Mouse (Mus musculus): ENCODE measurements around the gene Gabbr1.

Gene Gabbr1

DNA sequence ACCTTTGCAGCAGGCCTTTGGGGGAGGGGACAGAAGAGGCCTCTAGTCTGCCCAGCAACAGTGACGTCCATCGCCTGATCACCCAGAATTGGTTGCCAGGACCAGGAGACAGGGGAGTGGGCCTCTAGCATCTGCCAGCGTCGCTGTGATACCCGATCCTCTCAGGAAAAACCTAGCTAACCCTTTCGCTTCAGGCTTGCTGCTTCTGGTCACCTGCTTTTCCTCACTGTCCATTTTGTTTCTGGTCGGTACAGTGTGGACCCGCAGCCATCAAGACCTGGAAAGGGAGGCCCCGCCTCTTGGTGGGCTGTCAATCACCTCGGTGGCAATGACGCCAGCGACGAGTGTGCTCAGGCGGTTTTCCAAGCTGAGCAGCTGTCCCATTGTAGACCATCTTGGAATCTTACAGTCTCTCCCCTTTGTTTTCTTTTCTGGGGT, 17.1 kb upstream of the Gabbr1 start:
- in situ Hi-C loops (cut with MboI; ENCODE audit: low pct_unique_long_range_greater_than_20kb in 1 of 2, low sequenced_read_pairs in 2 of 2, unreplicated experiment in 1 of 2) = no loop called here

DNA sequence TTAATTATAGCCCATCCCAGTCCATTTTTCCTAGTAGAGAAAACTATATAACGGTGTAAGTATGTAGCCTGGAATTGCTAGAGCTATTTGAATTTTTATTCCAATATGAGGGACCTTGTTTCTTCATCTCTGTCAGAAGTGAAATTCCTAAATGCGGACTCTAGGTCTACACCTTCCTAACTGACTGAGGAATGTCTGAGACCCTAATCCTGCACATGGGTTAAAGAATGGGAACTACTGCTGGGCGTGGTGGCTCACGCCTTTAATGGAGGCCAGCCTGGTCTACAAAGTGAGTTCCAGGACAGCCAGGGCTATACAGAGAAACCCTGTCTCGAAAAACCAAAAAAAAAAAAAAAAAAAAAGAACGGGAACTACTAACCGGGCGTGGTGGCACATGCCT, 16.6 kb upstream of the Gabbr1 start:
- in situ Hi-C loops (cut with MboI; ENCODE audit: low pct_unique_long_range_greater_than_20kb in 1 of 2, low sequenced_read_pairs in 2 of 2, unreplicated experiment in 1 of 2) = no loop called here

DNA sequence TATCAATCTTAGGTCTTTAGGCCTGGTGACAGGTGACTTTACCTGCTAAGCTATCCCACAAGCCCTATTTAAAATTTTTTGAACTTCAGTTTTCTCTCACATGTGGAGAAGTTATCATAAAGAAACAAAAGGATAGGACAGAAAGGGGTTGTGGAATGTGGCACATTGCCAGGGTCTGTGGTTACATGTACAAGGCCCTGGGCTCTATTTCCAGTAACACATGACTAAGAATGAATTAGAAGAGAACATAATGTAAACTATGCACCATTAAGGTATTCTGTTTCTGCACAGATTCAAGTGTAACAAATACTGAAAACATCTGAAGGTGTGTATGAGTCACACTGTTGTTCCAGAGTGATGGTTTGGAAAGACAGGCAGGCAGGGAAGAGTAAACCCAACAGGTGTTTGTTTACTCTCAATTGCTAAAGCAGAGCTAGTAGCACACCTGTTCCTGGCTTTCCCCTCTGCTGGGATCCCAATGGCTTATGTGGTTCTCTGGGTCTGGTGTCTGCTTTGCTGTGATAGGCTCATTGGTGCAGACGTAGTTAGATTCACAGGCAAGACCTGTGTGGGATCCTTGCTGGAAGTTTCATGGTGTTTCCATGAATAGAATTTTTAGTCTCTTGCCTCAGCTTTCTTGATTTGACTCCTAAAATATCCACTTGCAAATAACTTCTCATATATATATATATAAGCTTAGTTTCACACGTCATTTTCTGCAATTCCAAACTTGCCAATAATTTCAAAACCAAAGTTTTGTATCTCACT, 6.5 kb upstream of the Gabbr1 start:
- in situ Hi-C loops (cut with MboI; ENCODE audit: low pct_unique_long_range_greater_than_20kb in 1 of 2, low sequenced_read_pairs in 2 of 2, unreplicated experiment in 1 of 2) = no loop called here

DNA sequence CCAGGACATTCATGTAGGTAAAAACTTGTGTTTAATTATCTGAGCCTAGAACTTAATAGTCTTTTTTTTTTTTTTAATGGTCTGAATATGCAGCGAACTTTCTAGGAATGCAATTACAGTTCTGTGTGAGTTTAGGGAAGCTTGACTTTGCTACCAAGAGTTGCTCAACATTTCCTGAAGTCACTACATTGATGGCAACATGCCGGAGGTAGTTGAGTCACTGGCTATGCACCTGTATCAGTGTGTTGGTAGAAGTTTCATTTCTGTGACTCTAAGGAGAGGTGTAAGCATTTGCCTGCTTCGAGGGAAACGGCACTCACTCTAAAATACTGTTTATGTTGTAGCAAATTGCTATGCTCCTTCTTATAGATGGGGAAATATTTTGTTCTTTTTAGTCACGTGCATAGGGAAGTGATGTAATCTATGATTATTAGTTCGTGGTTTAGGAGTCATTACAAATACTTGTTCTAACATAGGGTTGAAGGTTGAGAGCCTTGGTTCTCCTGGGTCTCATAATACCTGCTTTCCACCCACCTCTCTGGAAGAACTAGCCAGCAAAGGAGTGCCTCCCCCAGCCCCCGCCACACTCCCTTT, 1.0 kb upstream of the Gabbr1 start:
- in situ Hi-C loops (cut with MboI; ENCODE audit: low pct_unique_long_range_greater_than_20kb in 1 of 2, low sequenced_read_pairs in 2 of 2, unreplicated experiment in 1 of 2) = no loop called here

DNA sequence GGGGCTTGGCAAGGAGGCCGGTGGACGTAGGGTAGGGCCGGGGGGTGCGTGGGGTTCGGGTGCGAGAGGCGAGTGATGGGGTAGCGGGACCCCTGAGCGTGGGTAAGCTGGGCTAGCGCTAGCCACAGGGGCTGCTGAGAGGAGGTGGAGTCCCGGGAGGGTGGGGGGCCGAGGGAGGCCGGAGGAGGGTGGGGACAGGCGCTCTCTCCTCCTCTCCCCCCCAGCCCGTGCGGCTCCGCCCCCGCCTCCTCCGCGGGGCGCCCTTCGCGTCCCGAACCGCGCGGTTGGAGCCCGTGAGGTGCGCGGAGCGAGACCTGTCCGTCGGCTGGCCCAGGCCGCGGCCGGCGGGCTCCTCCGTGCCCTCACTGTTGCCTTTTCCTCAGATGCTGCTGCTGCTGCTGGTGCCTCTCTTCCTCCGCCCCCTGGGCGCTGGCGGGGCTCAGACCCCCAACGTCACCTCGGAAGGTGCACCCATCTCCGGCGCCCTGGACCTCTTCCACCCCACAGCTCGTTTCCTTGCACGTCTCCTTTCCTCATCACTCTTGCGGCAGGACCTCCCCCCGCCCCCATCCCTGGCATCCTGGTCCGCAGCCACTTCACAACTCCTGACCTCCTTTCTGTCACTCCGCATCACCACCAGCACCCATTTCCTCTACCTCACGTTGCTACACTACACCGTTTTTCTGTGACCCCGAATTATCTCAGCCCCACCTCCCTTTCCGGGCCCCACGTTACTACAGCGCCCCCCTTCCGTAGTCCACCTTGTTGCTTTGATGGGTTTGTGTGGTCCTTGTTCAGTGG, 746 bp downstream of the Gabbr1 start:
- in situ Hi-C loops (cut with MboI; ENCODE audit: low pct_unique_long_range_greater_than_20kb in 1 of 2, low sequenced_read_pairs in 2 of 2, unreplicated experiment in 1 of 2) = no loop called here

DNA sequence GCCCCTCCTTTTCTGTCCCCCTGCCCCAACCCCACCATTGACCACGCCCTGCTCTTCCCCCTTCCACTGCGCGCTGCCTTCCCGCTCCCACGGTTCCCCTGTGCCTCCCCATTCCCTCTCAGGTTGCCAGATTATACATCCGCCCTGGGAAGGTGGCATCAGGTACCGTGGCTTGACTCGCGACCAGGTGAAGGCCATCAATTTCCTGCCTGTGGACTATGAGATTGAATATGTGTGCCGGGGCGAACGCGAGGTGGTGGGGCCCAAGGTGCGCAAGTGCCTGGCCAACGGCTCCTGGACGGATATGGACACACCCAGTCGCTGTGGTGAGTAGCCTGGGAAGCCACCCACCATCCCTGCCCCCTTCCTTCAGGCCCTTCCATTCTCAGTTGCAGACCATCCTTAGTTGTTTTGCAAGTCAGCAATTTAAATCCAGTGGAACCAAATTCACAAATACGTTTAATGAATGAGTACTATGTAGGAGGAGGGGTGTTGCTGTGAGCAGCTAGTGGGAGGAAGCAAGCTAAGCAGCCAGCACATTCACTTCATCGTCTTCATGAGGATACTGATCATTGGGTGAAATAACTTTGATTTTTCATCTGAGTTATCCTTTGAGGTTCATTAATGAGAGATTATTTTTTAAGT, 1.7 kb downstream of the Gabbr1 start:
- in situ Hi-C loops (cut with MboI; ENCODE audit: low pct_unique_long_range_greater_than_20kb in 1 of 2, low sequenced_read_pairs in 2 of 2, unreplicated experiment in 1 of 2) = no loop called here

DNA sequence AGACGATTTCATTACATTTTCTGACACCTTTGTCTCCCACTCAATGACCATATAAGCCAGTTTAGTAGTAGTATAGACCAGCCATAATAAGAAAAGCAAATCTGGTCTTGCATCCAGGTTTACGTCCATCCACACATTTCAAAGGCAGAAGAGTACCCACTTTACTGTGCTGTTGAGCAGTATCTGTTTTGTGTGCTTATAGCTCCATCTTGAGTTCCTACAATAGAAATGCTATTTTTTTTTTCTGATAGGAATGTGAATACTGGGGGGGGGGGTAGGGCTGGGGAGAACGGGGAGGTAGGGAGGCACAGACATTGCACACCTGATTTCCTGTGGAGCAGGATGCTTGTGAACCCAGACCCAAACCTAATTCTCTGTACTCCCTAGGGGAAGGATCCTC, 2.2 kb downstream of the Gabbr1 start:
- in situ Hi-C loops (cut with MboI; ENCODE audit: low pct_unique_long_range_greater_than_20kb in 1 of 2, low sequenced_read_pairs in 2 of 2, unreplicated experiment in 1 of 2) = no loop called here

DNA sequence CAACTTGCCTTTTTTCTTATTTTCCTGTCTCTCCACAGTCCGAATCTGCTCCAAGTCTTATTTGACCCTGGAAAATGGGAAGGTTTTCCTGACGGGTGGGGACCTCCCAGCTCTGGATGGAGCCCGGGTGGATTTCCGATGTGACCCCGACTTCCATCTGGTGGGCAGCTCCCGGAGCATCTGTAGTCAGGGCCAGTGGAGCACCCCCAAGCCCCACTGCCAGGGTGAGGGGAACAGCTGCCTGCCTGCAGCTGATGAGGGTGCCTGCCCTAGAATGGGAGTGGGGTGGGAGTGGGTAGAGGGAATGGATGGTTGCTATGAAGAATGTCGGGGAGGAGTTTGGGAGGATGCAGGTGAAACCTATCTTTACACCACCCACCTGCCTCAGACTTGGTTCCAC, 2.6 kb downstream of the Gabbr1 start:
- in situ Hi-C loops (cut with MboI; ENCODE audit: low pct_unique_long_range_greater_than_20kb in 1 of 2, low sequenced_read_pairs in 2 of 2, unreplicated experiment in 1 of 2) = no loop called here

DNA sequence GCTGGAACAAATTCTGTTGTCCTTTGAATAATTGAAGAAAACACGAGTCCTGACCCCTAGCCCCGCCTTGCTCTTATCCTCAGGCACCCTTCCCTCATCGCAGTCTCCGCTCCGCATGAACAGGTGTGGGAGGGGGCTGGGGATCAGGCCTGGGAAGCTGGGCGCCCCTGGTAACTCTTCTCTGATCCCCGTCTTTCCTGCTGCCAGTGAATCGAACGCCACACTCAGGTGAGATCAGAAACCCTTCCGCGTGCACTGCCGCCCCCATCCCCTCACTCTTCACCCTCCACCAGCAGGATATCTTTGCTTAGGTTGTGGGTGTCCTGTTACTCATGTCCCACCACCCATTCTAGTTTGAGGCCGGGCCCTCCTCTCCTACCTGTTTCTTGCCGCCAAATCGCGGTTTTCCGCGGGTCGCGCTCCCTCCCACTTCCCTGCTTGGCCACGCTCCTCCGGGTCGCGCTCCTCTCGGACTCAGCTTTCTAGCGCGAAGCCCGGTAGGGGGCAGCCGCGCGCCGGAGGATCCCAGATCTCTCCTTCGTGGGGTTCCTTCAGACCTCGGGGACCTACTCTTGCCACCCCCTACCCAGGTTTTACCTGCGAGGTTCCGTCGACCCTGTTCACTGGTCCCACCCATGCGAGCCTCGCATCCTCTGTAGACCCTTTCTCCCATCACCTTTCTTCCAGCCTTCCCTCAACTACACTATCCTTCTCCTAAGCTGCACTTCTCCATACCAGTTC, 4.0 kb downstream of the Gabbr1 start:
- in situ Hi-C loops (cut with MboI; ENCODE audit: low pct_unique_long_range_greater_than_20kb in 1 of 2, low sequenced_read_pairs in 2 of 2, unreplicated experiment in 1 of 2) = no loop called here

DNA sequence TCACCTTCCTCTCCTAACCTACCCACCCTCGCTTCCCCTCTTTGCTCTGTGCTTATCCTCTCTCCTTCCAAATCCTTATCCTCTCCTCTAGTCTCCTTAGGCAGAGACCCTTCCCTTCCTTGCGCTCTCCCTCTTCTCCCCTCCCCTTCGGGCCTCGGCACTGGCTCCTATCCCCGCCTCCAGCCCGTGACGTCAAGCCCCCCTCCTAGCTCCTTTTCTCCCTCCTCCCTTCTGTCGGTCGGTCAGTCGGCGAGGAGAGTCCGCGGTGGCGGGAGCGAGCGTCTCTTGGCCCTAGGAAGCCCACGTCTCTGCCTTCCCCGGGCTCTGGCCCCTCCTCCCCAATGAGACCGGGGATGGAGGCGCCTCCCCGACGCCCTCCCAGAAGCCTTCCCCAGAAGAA, 4.6 kb downstream of the Gabbr1 start:
- in situ Hi-C loops (cut with MboI; ENCODE audit: low pct_unique_long_range_greater_than_20kb in 1 of 2, low sequenced_read_pairs in 2 of 2, unreplicated experiment in 1 of 2) = no loop called here

DNA sequence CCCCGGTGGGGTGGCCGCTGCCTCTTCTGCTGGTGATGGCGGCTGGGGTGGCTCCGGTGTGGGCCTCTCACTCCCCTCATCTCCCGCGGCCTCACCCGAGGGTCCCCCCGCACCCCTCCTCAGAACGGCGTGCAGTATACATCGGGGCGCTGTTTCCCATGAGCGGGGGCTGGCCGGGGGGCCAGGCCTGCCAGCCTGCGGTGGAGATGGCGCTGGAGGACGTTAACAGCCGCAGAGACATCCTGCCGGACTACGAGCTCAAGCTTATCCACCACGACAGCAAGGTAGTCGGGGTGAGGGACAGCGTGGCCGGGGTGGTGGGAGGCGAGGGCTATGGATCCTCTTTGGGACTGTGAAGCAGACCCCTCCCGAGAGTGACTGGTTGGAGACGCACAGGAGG, 5.1 kb downstream of the Gabbr1 start:
- in situ Hi-C loops (cut with MboI; ENCODE audit: low pct_unique_long_range_greater_than_20kb in 1 of 2, low sequenced_read_pairs in 2 of 2, unreplicated experiment in 1 of 2) = no loop called here

DNA sequence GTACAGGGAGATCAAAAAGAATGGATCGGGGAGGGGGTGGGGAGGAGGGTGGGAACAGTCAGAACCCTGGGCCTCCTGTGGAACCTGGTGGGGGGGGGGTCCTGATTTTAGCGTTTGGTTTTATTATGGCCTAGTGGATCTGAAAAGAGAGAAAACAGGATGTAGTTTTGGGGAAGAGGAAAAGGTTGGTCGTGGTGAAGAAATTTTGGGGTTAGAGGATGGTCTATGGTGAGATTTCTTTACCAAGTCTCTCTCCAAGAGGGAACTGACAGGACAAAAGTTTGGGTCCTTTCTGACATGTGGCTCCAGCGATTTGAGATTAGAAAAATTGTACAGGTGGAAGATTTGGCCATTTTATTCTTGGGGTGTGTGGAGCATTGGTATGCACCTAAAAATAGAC, 6.0 kb downstream of the Gabbr1 start:
- in situ Hi-C loops (cut with MboI; ENCODE audit: low pct_unique_long_range_greater_than_20kb in 1 of 2, low sequenced_read_pairs in 2 of 2, unreplicated experiment in 1 of 2) = no loop called here

DNA sequence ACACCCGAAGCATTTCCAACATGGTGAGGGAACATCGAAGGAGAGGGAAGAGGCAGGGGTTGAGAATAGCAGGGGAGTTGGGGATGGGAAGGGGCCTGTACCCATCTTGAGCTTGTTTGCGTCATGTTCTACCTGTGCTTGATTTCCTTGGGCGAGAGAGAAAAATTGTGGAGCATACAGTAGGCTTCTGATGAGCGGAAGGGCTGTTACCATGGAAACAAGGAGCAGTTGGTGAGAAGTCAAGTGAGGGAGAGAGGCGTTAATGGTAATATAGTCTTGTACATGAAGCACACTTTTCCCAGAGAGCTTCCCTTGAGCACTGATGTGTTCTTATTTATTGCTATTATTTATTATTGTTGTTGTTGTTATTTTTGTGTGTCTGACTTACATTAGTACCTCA, 11.2 kb downstream of the Gabbr1 start:
- in situ Hi-C loops (cut with MboI; ENCODE audit: low pct_unique_long_range_greater_than_20kb in 1 of 2, low sequenced_read_pairs in 2 of 2, unreplicated experiment in 1 of 2) = no loop called here

DNA sequence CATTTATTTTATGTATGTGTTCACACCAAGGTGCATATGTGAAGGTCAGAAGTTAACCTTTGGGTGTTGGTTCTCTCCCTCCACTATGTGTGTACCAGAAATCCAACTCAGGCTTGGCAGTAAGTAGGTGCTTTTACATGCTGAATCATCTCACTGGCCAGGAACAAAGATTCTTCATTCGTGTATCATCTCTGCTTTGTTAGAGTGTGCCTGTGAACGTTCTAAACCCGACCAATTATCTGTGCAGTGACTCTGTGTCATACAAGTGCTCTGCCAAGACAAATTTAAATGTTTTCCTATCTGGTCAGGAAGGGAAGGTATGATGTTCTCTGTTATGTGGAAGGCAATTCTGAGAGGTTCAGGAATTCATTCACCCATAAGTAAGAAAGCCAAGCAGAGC, 15.7 kb downstream of the Gabbr1 start:
- in situ Hi-C loops (cut with MboI; ENCODE audit: low pct_unique_long_range_greater_than_20kb in 1 of 2, low sequenced_read_pairs in 2 of 2, unreplicated experiment in 1 of 2) = no loop called here

DNA sequence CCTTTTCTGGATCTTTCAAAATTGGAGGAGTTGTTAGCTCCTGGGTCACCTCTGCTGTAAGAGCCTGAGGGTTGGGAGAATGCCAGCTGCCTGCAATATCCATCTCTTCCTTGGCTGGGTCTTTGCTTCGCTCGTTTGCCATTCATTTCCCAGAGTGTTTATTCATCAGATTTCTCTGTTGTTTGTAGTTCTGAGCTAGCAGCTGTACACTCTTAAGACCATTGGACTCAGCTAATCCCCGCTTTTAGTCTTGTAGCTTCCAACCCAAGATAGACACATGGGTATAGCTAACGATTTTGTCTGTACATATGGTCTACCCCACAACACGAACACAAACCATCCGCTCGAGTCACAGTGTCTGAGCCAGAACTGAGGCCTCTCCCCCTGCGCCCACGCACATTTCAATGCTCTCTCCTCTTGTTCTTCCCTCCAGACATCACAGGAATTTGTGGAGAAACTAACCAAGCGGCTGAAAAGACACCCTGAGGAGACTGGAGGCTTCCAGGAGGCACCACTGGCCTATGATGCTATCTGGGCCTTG, 16.4 kb downstream of the Gabbr1 start:
- in situ Hi-C loops (cut with MboI; ENCODE audit: low pct_unique_long_range_greater_than_20kb in 1 of 2, low sequenced_read_pairs in 2 of 2, unreplicated experiment in 1 of 2) = no loop called here

DNA sequence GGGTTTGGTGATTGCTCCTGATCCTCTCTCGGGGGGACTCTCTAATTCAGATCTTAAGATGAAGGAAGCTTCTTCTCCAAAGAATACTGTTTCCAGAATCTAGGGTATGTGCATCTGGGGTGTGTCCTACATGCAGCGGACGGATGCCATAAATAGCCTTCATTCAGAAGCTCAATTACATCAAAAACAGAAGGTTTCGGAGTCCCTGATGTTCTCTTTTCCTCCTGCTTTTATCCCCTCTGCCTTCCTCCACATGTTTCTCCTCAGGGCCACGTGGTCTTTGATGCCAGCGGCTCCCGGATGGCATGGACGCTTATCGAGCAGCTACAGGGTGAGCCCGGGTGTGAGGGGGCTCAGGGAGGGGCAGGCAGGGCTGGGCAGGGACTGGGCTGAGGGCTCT, 17.3 kb downstream of the Gabbr1 start:
- in situ Hi-C loops (cut with MboI; ENCODE audit: low pct_unique_long_range_greater_than_20kb in 1 of 2, low sequenced_read_pairs in 2 of 2, unreplicated experiment in 1 of 2) = no loop called here

DNA sequence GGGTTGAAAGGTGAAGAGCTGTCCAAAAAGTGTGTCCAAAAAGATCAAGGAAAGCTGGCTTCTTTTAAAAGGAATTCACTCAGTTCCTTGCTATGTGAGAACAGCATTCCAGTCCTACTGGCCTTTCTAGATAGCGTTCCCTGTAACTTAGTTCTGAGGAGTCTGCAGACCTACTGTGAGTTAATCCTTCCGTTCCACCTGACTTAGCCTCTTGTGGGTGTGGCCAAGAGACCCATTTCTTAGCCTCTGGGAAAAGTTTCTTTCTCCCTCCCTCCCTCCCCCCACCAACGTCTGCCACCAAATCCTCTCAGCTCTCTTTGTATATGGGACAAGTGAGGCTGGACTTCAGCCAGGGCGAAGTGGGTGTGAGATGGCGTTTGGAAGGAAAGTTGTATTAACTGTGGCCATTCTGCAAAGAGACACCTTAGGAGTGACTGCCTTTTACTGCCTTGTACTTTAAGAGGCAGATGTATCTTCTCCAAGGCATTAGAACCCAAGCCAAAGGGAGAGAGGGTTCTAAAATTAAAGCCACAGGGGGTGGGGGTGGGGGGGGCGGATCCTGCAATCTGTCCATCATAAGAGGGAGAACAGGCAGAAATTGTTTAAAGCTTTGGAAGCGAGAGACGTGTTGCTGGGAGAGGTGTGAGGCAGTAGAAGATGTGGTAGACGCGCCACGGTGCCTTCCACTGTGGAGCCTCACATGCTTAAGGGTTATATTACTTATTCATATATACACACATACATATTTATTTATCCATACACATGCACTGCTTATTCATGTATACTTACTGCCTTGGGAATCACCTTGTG, 18.1 kb downstream of the Gabbr1 start:
- in situ Hi-C loops (cut with MboI; ENCODE audit: low pct_unique_long_range_greater_than_20kb in 1 of 2, low sequenced_read_pairs in 2 of 2, unreplicated experiment in 1 of 2) = no loop called here

DNA sequence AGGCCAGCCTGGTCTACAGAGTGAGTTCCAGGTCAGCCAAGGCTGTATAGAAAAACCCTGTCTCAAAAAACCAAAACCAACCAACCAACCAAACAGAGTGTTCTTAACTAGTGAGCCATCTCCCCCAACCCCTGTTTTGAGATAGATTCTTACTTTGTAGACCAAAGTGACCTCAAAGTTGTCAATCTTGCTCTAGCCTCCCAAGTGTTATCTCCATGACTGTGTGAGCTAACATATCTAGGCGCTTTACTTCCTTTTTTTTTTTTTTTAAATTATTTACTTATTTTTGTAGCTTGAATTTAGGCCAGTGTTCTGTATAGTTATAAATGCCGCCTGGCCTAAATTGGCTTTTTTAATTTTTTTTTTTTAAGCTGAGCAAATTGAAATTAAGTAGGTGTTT, 20.2 kb downstream of the Gabbr1 start:
- in situ Hi-C loops (cut with MboI; ENCODE audit: low pct_unique_long_range_greater_than_20kb in 1 of 2, low sequenced_read_pairs in 2 of 2, unreplicated experiment in 1 of 2) = no loop called here
